8 mouse cellular contexts compared by ENCODE assay signal in the genomic region with DNA sequence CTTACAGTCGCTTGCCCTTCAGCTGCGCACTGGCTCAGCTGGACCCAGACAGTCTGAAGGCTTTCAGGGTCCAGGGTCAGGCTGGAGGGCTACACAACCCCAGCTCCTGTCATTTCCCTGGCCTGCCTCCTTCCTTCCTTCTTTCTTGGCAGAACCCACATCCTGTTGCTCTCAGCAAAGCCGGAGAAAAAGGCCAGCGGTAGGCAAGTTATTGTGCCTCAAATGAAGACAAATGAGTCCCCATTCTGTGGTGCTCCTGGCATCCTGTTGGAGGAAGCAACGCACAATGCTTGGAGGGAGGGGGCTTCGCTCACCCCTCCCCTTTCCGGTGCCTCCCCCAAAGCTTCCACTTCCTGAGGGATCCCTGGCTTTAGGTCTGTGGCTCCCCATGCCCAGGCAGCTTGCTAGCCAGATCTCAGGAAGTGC.
A peak's percentile ranks its signal among the peaks of the same experiment; 100 is the strongest.
DNase-seq lines count a peak whose midpoint lies in the region; ATAC-seq lines count a peak whose summit lies in the region.

No protein-coding gene starts in this region.

- peak; percentile 11 for DNase-seq in right cerebral cortex, adult 18-20 months
- DNase-seq in right cerebral cortex, adult 2 months (ENCODE audit: low spot score in 2 of 2): no peak
- peak; percentile 34 to 37 for DNase-seq in heart, postnatal 36 days
- peak; percentile 82 for DNase-seq in kidney, postnatal 14 days
- peak; percentile 44 to 68 for DNase-seq in thymus, postnatal 36 days
- DNase-seq in urinary bladder, postnatal 25 days (ENCODE audit: low spot score): no peak

- WGBS in embryonic facial prominence, embryonic 13.5 days: 46% methylated on average over 7 of the region's 7 CpGs
- 5% methylated on average over 6 of the region's 7 CpGs for WGBS in macrophage (ENCODE audit: missing documents)

- no peaks in the 10 kb centered on the region for H3K27me3 ChIP-seq in embryonic facial prominence, embryonic 13.5 days

- H3K9me3 ChIP-seq in embryonic facial prominence, embryonic 13.5 days: no peaks in the 10 kb centered on the region

- intact Hi-C loops in heart, postnatal 36 days (cut with DNase I): no loop called here

- no peak overlapping the region for H3K4me2 ChIP-seq in embryonic facial prominence, embryonic 13.5 days

- H3K4me1 ChIP-seq in embryonic facial prominence, embryonic 13.5 days: peaks cover 7% of the 10 kb centered on the region

- 0 out of 2 replicates have a peak overlapping the region, but pooled peaks have one; percentile 29 for H3K27ac ChIP-seq in embryonic facial prominence, embryonic 13.5 days
- peak overlapping the region; percentile 70 for H3K27ac ChIP-seq in macrophage

- H3K79me2 ChIP-seq in macrophage (ENCODE audit: inconsistent target): no peaks in the 10 kb centered on the region

- H3K4me3 ChIP-seq in embryonic facial prominence, embryonic 13.5 days: no peak overlapping the region
- H3K4me3 ChIP-seq in macrophage (ENCODE audit: inconsistent target): no peak overlapping the region

- ATAC-seq in embryonic facial prominence, embryonic 13.5 days (ENCODE audit: insufficient number of reproducible peaks, insufficient read depth, low FRiP score, low TSS enrichment, low read depth): no peak

- H3K36me3 ChIP-seq in embryonic facial prominence, embryonic 13.5 days: no peaks in the 10 kb centered on the region
- H3K36me3 ChIP-seq in macrophage (ENCODE audit: inconsistent target): no peaks in the 10 kb centered on the region

- no peak overlapping the region for H3K9ac ChIP-seq in embryonic facial prominence, embryonic 13.5 days

Comparison
In these comparisons a context has a peak if more than half of its experiments do, and no peak if none do; other contexts are left out.
1. DNase-seq: peak in right cerebral cortex, adult 18-20 months (single experiment), heart, postnatal 36 days (2 of 2), kidney, postnatal 14 days (single experiment) and thymus, postnatal 36 days (2 of 2); none in right cerebral cortex, adult 2 months (0 of 2) and urinary bladder, postnatal 25 days (single experiment).